ENCODE assay signal across 8 mouse cellular contexts in genomic region chr3:128088207-128088606, GRCm38 (mm10).
A peak's percentile ranks its signal among the peaks of the same experiment; 100 is the strongest.
DNase-seq lines count a peak whose midpoint lies in the region; ATAC-seq and TF ChIP-seq lines count a peak whose summit lies in the region.

No protein-coding gene starts in this region.

- H3K9me3 ChIP-seq in hindbrain, embryonic 12.5 days (replicated peaks) = no peaks in the 10 kb centered on the region

- ATAC-seq in hindbrain, embryonic 12.5 days (ENCODE audit: low FRiP score) = peak; percentile 50; the same call in 1 of the 2 replicates
- peak; percentile 95 for ATAC-seq in megakaryocyte progenitor cell, adult 5-6 weeks (replicated peaks; ENCODE audit: poor library complexity)

- no peak overlapping the region for H3K27ac ChIP-seq in thymus, adult 2 months (ENCODE audit: control insufficient read depth, insufficient read depth, low read length)
- no peak overlapping the region for H3K27ac ChIP-seq in hindbrain, embryonic 12.5 days
- H3K27ac ChIP-seq in small intestine, adult 2 months (ENCODE audit: insufficient read depth, low read depth, low read length) = no peak overlapping the region

- TF ChIP-seq CTCF in thymus, adult 2 months (IDR thresholded peaks at IDR 0.05; ENCODE audit: borderline replicate concordance, control insufficient read depth, extremely low read depth, insufficient read depth, low read length, poor library complexity) = no peak
- peak; percentile 46; the same call in 1 of the 2 replicates for TF ChIP-seq CTCF in small intestine, adult 2 months (IDR thresholded peaks at IDR 0.05; ENCODE audit: extremely low read depth, insufficient read length, insufficient replicate concordance, low read depth, low read length)

- peak; percentile 22 for DNase-seq in thymus, adult 2 months
- DNase-seq in thymus, adult 18-20 months = no peak
- DNase-seq in embryo, embryonic 11.5 days (ENCODE audit: low read depth, low spot score) = peak; percentile 42
- DNase-seq in layer of hippocampus, postnatal 10 days (ENCODE audit: low spot score in 2 of 2) = peak; percentile 55 to 60
- no peak for DNase-seq in gastrocnemius, postnatal 4 days (ENCODE audit: low spot score in 2 of 2)

- H3K36me3 ChIP-seq in thymus, adult 2 months (ENCODE audit: control insufficient read depth, insufficient read depth, low read length) = no peaks in the 10 kb centered on the region
- no peaks in the 10 kb centered on the region for H3K36me3 ChIP-seq in hindbrain, embryonic 12.5 days
- H3K36me3 ChIP-seq in small intestine, adult 2 months (ENCODE audit: control insufficient read depth, insufficient read depth, low read length) = no peaks in the 10 kb centered on the region

- no peak overlapping the region for H3K4me2 ChIP-seq in hindbrain, embryonic 12.5 days (replicated peaks)

- H3K9ac ChIP-seq in hindbrain, embryonic 12.5 days = no peak overlapping the region

- TF ChIP-seq POLR2A in thymus, adult 2 months (IDR thresholded peaks at IDR 0.05; ENCODE audit: control insufficient read depth, extremely low read depth, insufficient read depth, low read length, poor library complexity) = no peak
- no peak for TF ChIP-seq POLR2A in small intestine, adult 2 months (IDR thresholded peaks at IDR 0.05; ENCODE audit: low read depth, low read length)

- H3K4me3 ChIP-seq in thymus, adult 2 months (ENCODE audit: control insufficient read depth, insufficient read depth, low read length) = no peak overlapping the region
- H3K4me3 ChIP-seq in hindbrain, embryonic 12.5 days = no peak overlapping the region
- no peak overlapping the region for H3K4me3 ChIP-seq in small intestine, adult 2 months (ENCODE audit: low read depth, low read length)

- WGBS in thymus, adult 2 months = 17% methylated on average over 4 of the region's 4 CpGs
- 51% methylated on average over 4 of the region's 4 CpGs for WGBS in hindbrain, embryonic 12.5 days
- WGBS in small intestine, adult 2 months = 34% methylated on average over 4 of the region's 4 CpGs

- no peaks in the 10 kb centered on the region for H3K4me1 ChIP-seq in thymus, adult 2 months (replicated peaks; ENCODE audit: control insufficient read depth, insufficient read depth, low read length)
- H3K4me1 ChIP-seq in hindbrain, embryonic 12.5 days = no peaks in the 10 kb centered on the region
- H3K4me1 ChIP-seq in small intestine, adult 2 months (ENCODE audit: control insufficient read depth, insufficient read depth, insufficient read length, low read length) = no peaks in the 10 kb centered on the region

- H3K27me3 ChIP-seq in thymus, adult 2 months (ENCODE audit: control insufficient read depth, insufficient read depth, low read length) = no peaks in the 10 kb centered on the region
- no peaks in the 10 kb centered on the region for H3K27me3 ChIP-seq in hindbrain, embryonic 12.5 days
- no peaks in the 10 kb centered on the region for H3K27me3 ChIP-seq in small intestine, adult 2 months (ENCODE audit: control insufficient read depth, insufficient read depth, low read length)

Comparison
In these comparisons a context has a peak if more than half of its experiments do, and no peak if none do; other contexts are left out.
1. DNase-seq: peak in thymus, adult 2 months (single experiment), embryo, embryonic 11.5 days (single experiment) and layer of hippocampus, postnatal 10 days (2 of 2); none in thymus, adult 18-20 months (0 of 2) and gastrocnemius, postnatal 4 days (0 of 2).